Mouse (Mus musculus): Measurements from ENCODE around the gene Hectd4. TPM values are rescaled to one million over a fixed set of nuclear protein-coding genes. Genes with fewer than 3 reads are reported as not detected.

The Hectd4 gene
- 12.7 and 39.5 TPM in 2 replicates for polyA plus RNA-seq (2012; ENCODE audit: low replicate concordance)

DNA sequence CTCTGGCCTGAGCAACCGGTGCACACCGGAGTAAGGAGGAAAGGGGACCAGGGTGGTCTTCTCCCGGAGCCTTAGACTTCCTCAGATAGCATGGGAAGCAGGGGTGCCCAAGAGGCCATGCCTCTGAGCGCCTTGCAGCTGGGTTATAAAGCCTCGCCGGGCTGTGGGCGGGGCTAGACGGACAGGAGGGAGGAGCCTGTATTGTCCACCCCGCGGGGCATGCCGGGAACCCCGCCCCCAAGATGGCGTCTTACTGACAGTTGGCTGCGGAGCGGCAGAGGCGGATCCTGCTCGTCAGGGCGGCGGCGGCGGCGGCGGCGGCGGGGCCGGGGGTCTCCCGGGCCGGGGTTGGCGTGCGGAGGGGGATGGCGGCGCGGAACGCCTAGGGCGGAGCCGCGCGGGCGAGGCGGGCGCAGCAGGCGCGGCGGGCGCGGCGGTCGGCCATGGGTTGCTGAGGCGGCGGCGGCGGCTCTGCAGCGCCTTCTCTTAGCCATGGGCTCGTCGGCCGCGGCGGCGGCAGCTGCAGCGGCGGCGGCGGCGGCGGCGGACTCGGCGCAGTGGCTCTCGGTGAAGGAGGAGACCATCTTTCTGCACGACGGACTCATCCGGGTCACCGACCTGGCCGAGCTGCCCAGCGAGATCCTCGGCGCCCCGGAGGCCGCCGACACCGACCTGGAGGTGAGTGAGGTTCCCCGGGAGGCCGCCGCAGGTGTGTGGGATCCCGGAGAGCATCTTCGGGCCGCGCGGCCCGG is at the start of gene Hectd4:
Gene Hectd4, plus strand, starts transcription at position 240 of the 752 bp plus-strand sequence.

DNA sequence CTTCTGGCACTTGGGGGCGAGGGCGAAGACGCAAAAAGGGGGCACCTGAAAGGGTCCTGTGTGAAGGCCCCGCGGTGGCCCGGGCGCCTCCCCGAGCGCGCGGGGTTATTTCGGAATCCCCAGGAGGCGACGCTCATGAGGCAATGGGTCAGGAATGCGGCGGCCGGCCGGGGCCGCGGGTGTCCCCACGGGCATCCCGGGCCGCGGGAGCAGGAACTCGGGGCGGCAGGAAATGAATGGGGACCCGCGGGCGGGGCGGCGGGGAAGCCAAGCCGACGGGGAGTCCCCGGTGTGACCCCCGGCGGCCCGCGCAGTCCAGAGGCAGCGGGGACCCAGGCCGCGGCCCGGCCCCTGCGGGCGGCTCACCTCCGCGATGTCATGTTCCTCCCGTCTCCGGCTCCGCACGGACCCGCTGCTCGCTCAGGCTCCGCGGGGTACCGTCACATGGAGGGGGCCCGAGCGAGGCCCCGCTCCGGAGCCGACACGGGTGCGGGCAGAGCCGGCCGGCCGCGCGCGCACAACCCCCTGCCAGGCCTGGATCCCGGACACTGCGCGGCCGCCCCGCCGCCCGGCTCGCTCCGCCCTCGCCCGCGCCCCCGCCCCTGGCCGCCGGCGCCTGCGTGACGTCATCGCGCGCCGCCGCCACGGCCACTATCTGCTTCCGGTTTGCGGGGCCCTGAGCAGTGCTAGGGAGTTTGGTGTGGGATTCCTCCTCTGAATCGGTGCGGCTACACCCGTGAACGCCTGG is 29.0 kb upstream of the Hectd4 start, which contains the start of gene Ptpn11:
Gene Ptpn11, minus strand, starts transcription at position 562 of the 748 bp plus-strand sequence.

DNA sequence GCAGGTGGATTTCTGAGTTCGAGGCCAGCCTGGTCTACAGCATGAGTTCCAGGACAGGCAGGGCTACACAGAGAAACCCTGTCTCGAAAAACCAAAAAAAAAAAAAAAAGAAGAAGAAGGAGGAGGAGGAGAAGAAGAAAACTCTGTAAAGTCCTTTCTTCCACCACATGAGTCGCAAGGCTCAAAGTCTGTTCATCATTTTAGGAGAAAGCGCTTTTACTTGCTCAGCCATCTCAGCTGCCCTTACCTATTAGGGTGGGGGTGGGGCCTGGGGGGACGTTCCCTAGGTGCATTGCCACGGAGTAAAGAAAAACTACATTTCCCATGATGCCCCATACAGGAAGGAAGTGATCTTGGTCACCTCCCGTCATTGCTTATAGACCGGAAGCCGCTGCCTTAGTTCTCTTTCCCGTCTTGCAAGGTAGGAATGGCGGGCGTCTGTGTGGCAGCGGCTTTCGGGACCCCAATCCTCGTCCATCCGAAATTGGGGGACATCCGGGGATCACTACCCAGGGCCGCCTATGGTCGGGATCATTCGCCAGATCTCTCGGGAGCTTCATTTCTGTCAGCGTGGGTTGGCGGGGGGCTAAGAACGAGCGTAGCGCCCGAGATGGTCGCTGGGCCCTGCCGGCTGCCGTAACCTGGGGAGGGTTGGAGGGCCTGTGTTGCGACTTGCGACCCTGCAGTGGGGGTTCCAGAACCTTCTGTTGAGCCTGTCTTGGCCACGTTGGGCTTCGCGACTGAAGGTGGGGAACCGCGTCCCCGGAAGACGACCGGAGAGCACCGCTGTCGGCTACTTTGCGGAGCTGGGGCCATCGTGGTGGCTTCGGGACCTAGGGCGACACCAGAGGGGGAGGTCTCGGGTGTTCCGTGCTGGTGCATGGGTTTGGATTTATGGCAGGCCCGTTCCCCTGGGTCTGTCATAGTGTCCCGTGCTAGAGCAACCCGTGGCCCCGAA is 15.6 kb upstream of the Hectd4 start, which contains the start of gene Rpl6:
Gene Rpl6, plus strand, starts transcription at position 350 of the 958 bp plus-strand sequence.

DNA sequence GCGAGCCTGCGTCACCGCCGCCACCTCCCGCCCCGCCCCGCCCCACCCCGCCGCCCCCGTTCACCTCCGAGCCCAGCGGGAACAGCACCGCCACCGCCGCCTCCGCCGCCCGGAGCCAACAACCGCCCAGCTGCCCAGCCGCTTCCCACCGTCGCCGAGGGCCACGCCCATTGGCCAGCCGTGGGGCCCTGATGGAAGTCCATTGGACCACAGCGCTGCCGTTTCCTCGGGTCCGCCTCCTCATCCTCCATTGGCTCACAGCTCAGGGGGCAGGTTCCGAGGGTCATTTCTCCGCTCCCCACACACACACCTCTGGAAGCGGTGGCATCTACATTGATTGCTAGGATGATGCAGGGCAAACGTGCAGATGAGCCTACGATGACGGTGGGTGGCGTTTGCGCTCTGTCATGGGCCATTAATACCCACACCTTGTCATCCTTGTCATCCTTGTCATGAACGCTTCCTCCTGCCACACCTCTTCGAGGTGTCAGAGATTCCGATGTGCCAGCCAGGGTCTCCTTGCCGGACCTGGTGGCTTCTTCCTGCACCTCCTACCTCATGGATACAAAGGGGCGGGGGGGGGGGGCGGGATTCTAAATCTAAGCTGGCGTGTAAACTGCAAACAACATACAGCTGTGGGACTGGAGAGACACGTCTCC is 165.6 kb downstream of the Hectd4 start, which contains the start of gene Trafd1:
Gene Trafd1, minus strand, starts transcription at position 172 of the 659 bp plus-strand sequence.

DNA sequence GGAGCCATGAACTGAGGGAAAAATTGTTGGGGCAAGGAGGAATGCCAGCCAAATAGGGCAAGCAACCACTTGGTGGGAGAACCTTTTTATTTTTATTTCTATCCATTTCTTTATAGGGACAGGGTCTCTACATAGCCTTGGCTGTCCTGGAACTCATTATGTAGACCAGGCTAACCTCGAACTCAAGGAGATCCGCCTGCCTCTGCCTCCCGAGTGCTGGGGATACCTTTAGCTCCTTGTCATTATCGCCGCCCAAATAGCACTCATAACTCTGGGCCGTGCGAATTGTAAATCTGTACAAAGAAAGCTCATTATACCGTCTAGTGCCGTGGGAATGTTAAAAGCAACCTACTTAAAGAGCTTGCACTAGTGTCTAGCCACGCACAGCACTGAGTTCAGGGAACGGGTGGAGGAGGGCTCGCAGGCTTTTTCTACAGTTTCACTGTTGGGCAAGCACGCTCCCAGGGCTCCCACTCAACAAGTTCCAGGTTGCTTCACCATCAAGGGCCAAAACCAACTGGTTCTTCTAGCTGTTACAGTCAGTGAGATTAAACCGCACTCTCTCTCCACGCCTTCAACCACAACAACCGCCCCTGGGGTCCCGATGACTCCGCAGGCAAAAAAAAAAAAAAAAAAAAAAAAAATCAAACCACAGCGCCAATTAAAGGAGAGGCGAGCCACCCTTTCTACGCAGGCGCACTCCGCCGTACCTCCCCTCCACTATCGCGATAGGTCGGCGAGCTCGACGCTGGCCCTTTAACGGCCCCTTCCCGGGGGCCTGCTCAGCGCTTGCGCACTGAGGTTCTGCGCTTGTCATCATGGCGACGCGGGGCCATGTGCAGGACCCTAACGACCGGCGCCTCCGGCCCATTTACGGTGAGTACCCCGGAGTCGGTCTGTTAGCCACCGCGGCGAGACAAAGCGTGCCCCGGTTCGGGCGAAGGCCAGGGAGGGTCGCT is 177.4 kb downstream of the Hectd4 start, which contains the start of gene Naa25:
Gene Naa25, plus strand, starts transcription at position 750 of the 959 bp plus-strand sequence.

Other genes with a start within 250 kb of the Hectd4 start
- gene Rph3a, start 210.1 kb upstream of the Hectd4 start, polyA plus RNA-seq (2012; ENCODE audit: low replicate concordance) = 0.06 TPM in 1 of 2 replicates, not detected in the other
- gene Ptpn11, start 28.8 kb upstream of the Hectd4 start, polyA plus RNA-seq (2012; ENCODE audit: low replicate concordance) = 22.3 and 36.3 TPM in 2 replicates
- 52.1 and 249 TPM in 2 replicates for gene Rpl6, start 15.7 kb upstream of the Hectd4 start, polyA plus RNA-seq (2012; ENCODE audit: low replicate concordance)
- gene Trafd1, start 165.4 kb downstream of the Hectd4 start, polyA plus RNA-seq (2012; ENCODE audit: low replicate concordance) = 15.5 and 31.7 TPM in 2 replicates
- gene Naa25, start 177.7 kb downstream of the Hectd4 start, polyA plus RNA-seq (2012; ENCODE audit: low replicate concordance) = 1.7 and 5.3 TPM in 2 replicates
- gene Tmem116, start 231.7 kb downstream of the Hectd4 start, polyA plus RNA-seq (2012; ENCODE audit: low replicate concordance) = 0.27 and 1.1 TPM in 2 replicates
- 380 and 386 TPM in 2 replicates for gene Erp29, start 232.3 kb downstream of the Hectd4 start, polyA plus RNA-seq (2012; ENCODE audit: low replicate concordance)